Mouse (Mus musculus) liver, postnatal 0 days (tissue): ENCODE measurements around the gene Fkbp15. TPM values are rescaled to one million over a fixed set of nuclear protein-coding genes. Genes with fewer than 3 reads are reported as not detected.
A peak's percentile ranks its signal among the peaks of the same experiment; 100 is the strongest.

Experiments
- ATAC-seq: fragments of 200-750 bp; cut with Nextera tagmentation; 2 replicates; pipeline ENCODE4 v1.8.0; 2017; ENCODE audit warnings: mild to moderate bottlenecking, moderate library complexity
- DNase-seq: peaks from one replicate; pipeline ENCODE4 v3.0.0-alpha.2; 2016
- H3K27ac ChIP-seq: fragments of 300-500 bp; sonication (generic); 2 replicates; pipeline ENCODE4 v1.5.1; 2014; ENCODE audit warnings: antibody characterized with exemption, moderate library complexity, mild to moderate bottlenecking, low read depth
- H3K27me3 ChIP-seq: fragments of 300-500 bp; sonication (generic); 2 replicates; pipeline ENCODE4 v1.6.1; 2014; ENCODE audit warnings: low read length, control low read depth, mixed read lengths; ENCODE audit not compliant: insufficient read depth
- H3K36me3 ChIP-seq: fragments of 300-500 bp; sonication (generic); replicated peaks from 2 replicates; pipeline ENCODE4 v1.6.1; 2014; ENCODE audit warnings: mild to moderate bottlenecking, control low read depth, low read length, moderate library complexity, mixed read lengths; ENCODE audit not compliant: insufficient read depth
- H3K4me1 ChIP-seq: fragments of 300-500 bp; sonication (generic); 2 replicates; pipeline ENCODE4 v1.6.1; 2014; ENCODE audit warnings: antibody characterized with exemption, mild to moderate bottlenecking, control low read depth; ENCODE audit not compliant: insufficient read depth
- H3K4me2 ChIP-seq: fragments of 300-500 bp; sonication (generic); 2 replicates; pipeline ENCODE4 v1.6.1; 2014; ENCODE audit warnings: low read depth, mild to moderate bottlenecking, low read length, moderate library complexity, mixed read lengths
- H3K4me3 ChIP-seq: fragments of 300-500 bp; sonication (generic); 2 replicates; pipeline ENCODE4 v1.5.1; 2014; ENCODE audit warnings: low read depth, low read length
- H3K9ac ChIP-seq: fragments of 300-500 bp; sonication (generic); replicated peaks from 2 replicates; pipeline ENCODE4 v1.6.1; 2014; ENCODE audit warnings: mild to moderate bottlenecking, moderate library complexity
- H3K9me3 ChIP-seq: fragments of 300-500 bp; sonication (generic); 2 replicates; pipeline ENCODE4 v1.6.1; 2016; ENCODE audit warnings: mild to moderate bottlenecking, control low read depth, low read length, mixed read lengths
- CTCF ChIP-seq: sonication (generic); IDR thresholded peaks from 2 replicates; pipeline ENCODE4 v1.5.1; 2016; ENCODE audit warnings: antibody characterized with exemption, low read depth
- EP300 ChIP-seq: IDR thresholded peaks from 2 replicates; pipeline ENCODE4 v1.6.1; 2016; ENCODE audit warnings: antibody characterized with exemption, low read depth, mild to moderate bottlenecking
- WGBS: fragments of 180-500 bp; shearing (Covaris S2); extraction: QIAGEN DNeasy Blood & Tissue Kit; methylation state at CpG from one replicate; pipeline ENCODE4 v1.1.7; 2014; ENCODE audit not compliant: insufficient replicate concordance; 5-methylcytosine and 5-hydroxymethylcytosine counted together
- polyA plus RNA-seq: library from polyadenylated mRNA; unstranded; fragments of >200 nt; fragmentation: Nextera tagmentation; extraction: Ambion mirVana; gene quantifications from 2 replicates; pipeline ENCODE4 v1.2.1, GENCODE M21; 2015

Gene Fkbp15
- polyA plus RNA-seq, 1 experiment from 2014 or later: 13.3 TPM

DNA sequence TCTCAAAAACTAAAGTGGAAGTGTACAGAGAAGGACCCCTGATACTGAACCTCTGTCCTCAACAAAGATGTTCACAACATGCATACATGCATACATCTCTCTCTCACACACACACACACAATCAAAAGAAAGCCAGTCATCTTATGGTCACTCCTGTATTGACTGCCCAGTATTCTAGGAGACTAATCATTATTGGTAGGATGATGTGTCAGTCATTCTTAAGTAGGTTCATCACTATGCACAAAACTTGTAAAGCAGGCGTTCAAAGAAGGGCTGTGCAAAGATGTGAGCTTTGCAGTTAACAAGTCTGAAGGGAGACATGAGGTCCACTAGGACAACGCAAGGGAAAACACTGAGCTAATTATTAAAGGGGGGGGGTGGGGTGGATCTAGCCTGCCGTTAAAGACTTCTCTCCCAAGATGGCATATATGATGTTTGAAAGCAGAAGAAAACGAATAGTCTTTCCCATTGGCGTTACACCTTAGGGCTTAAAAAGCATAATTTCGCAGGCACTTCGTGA, 1.0 kb downstream of the Fkbp15 start:
- H3K27ac ChIP-seq: peak overlapping the region; percentile 89
- H3K27me3 ChIP-seq: no peaks in the 10 kb centered on the region
- 27% methylated on average over 7 of the region's 7 CpGs for WGBS
- H3K4me1 ChIP-seq: peaks cover 29% of the 10 kb centered on the region
- no peaks in the 10 kb centered on the region for H3K9me3 ChIP-seq
- DNase-seq: peak; percentile 26
- H3K36me3 ChIP-seq: peaks cover 4% of the 10 kb centered on the region; the same call in 1 of the 2 replicates
- no peak for ATAC-seq
- TF ChIP-seq EP300 (no peak), CTCF (no peak)
- peak overlapping the region; percentile 80 for H3K4me2 ChIP-seq
- peak overlapping the region; percentile 76 for H3K4me3 ChIP-seq
- peak overlapping the region; percentile 79 for H3K9ac ChIP-seq

GRCm38 (mm10) chr4:62357631-62358148, 2.7 kb downstream of the Fkbp15 start:
- H3K4me2 ChIP-seq: no peak overlapping the region
- H3K27me3 ChIP-seq: no peaks in the 10 kb centered on the region
- TF ChIP-seq EP300 (no peak), CTCF (no peak)
- H3K4me1 ChIP-seq: peaks cover 29% of the 10 kb centered on the region
- H3K36me3 ChIP-seq: peaks cover 10% of the 10 kb centered on the region; the same call in 1 of the 2 replicates
- no peaks in the 10 kb centered on the region for H3K9me3 ChIP-seq
- H3K4me3 ChIP-seq: no peak overlapping the region
- H3K27ac ChIP-seq: peak overlapping the region; percentile 37; the same call in 1 of the 2 replicates
- ATAC-seq (no peak), DNase-seq (no peak)
- WGBS: 14% methylated on average over 1 of the region's 1 CpGs
- H3K9ac ChIP-seq: no peak overlapping the region

DNA sequence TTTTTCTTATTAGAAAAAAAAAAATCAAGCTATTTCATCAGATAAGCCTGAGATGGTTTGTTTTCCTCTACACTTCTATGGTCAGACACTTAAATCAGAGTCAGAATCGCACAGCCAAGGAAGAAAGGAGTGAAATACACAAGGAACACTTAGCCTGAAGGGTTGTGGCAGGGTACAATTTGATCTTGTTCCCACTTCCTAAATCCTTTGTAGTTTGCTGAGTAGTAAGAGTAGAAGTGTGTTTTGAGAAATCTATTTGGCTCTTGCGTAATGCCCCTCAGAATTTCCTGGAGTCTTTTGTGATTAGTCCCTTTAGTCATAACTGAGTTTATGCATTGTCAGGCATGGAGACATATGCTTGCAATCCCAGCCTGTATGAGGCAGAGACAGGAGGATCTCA, 11.0 kb downstream of the Fkbp15 start:
- ATAC-seq (no peak; the same call in 1 of the 2 replicates), DNase-seq (no peak)
- Histone ChIP-seq H3K9me3 (0 out of 2 replicates have a peak, but pooled peaks cover under 1% of the 10 kb centered on the region), H3K4me1 (peaks cover 17% of the 10 kb centered on the region), H3K36me3 (peaks cover 50% of the 10 kb centered on the region), H3K4me2 (no peak overlapping the region), H3K9ac (no peak overlapping the region), H3K4me3 (no peak overlapping the region), H3K27ac (peak overlapping the region; percentile 64), H3K27me3 (no peaks in the 10 kb centered on the region)
- TF ChIP-seq CTCF (no peak), EP300 (0 out of 2 replicates have a peak, but pooled peaks have one; percentile 10)
- WGBS: 79% methylated on average over 2 of the region's 2 CpGs

GRCm38 (mm10) chr4:62348329-62348705, 12.0 kb downstream of the Fkbp15 start:
- Histone ChIP-seq H3K4me2 (peak overlapping the region; percentile 6; the same call in 1 of the 2 replicates), H3K9ac (no peak overlapping the region), H3K27ac (peak overlapping the region; percentile 77), H3K4me3 (no peak overlapping the region), H3K36me3 (peaks cover 56% of the 10 kb centered on the region), H3K27me3 (no peaks in the 10 kb centered on the region), H3K9me3 (0 out of 2 replicates have a peak, but pooled peaks cover 2% of the 10 kb centered on the region), H3K4me1 (peaks cover 17% of the 10 kb centered on the region)
- WGBS: 30% methylated on average over 2 of the region's 2 CpGs
- no peak for DNase-seq
- ATAC-seq: peak; percentile 63
- TF ChIP-seq CTCF (no peak), EP300 (no peak)

GRCm38 (mm10) chr4:62347605-62348328, 12.6 kb downstream of the Fkbp15 start:
- ATAC-seq: peak; percentile 80
- 0 out of 2 replicates have a peak overlapping the region, but pooled peaks have one; percentile 6 for H3K4me2 ChIP-seq
- no peaks in the 10 kb centered on the region for H3K27me3 ChIP-seq
- H3K9ac ChIP-seq: no peak overlapping the region
- peak overlapping the region; percentile 77 for H3K27ac ChIP-seq
- no peak for DNase-seq
- peaks cover 55% of the 10 kb centered on the region for H3K36me3 ChIP-seq
- H3K4me1 ChIP-seq: peaks cover 17% of the 10 kb centered on the region
- H3K4me3 ChIP-seq: no peak overlapping the region
- H3K9me3 ChIP-seq: 0 out of 2 replicates have a peak, but pooled peaks cover 2% of the 10 kb centered on the region
- WGBS: 41% methylated on average over 9 of the region's 9 CpGs
- TF ChIP-seq EP300 (no peak), CTCF (no peak)

DNA sequence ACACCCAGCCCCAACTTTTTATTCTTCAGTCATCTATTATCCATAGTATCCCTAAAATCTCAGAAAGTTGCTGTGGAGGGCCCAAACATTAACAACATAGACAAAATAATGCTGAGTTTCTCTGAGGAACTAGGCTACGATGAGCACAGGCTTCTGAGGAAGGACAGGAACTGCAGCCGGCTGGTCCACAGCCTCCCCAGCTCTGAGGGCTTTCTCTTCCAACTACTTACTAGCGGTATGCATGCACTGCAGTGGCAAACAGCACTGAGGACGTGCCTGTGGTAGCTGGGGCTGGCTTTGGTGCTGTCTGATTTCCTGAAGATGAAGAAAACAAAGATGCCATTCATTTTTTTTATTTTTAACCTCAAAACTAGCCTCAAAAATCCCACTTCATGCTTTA, 14.5 kb downstream of the Fkbp15 start:
- H3K9ac ChIP-seq: no peak overlapping the region
- no peak overlapping the region for H3K4me2 ChIP-seq
- DNase-seq (no peak), ATAC-seq (no peak)
- H3K36me3 ChIP-seq: peaks cover 50% of the 10 kb centered on the region
- H3K27me3 ChIP-seq: no peaks in the 10 kb centered on the region
- H3K4me3 ChIP-seq: no peak overlapping the region
- H3K27ac ChIP-seq: no peak overlapping the region
- 0 out of 2 replicates have a peak, but pooled peaks cover 2% of the 10 kb centered on the region for H3K9me3 ChIP-seq
- no peak for TF ChIP-seq CTCF
- no peak for TF ChIP-seq EP300
- H3K4me1 ChIP-seq: peaks cover 17% of the 10 kb centered on the region
- 59% methylated on average over 4 of the region's 4 CpGs for WGBS
